Mouse (Mus musculus) heart, adult 18-20 months (tissue): ENCODE measurements around the gene Olfr803. TPM values are rescaled to one million over a fixed set of nuclear protein-coding genes. Genes with fewer than 3 reads are reported as not detected.

Experiments
- DNase-seq, 2 experiments: peaks; one replicate each; pipeline ENCODE4 v3.0.0; 2021 to 2022; ENCODE audit warnings: mixed read lengths in 1 of 2
- long read RNA-seq, 2 experiments: library from polyadenylated mRNA; stranded (forward); transcript quantifications; one replicate each; pipeline ENCODE4 v2.0.0; 2021
- microRNA-seq, 2 experiments: library from miRNA; unstranded; fragments of <30 nt; microRNA quantifications; one replicate each; pipeline ENCODE4 v1.2.0; 2022
- total RNA-seq, 2 experiments: library from RNA; stranded (reverse); gene quantifications; 2 replicates each; pipeline ENCODE4 v1.2.3; 2021

The Olfr803 gene
- total RNA-seq, result not detected
- long read RNA-seq, experiment 1, result 0 reads
- long read RNA-seq, experiment 2, result 0 reads

GRCm38 (mm10) chr10:129694186-129694585 is at the start of gene Olfr803:
Gene Olfr803, minus strand, starts transcription at chr10:129694286.
- DNase-seq, result no peak

- DNase-seq, result no peak
These were observed 47.7 kb upstream of the Olfr803 start, which contains the start of gene Olfr806 for GRCm38 (mm10) chr10:129741821-129742220. Gene Olfr806, minus strand, starts transcription at chr10:129741921.

GRCm38 (mm10) chr10:129729275-129729674 is 35.2 kb upstream of the Olfr803 start, which contains the start of gene Olfr805:
Gene Olfr805, minus strand, starts transcription at chr10:129729375.
- no peak for DNase-seq

GRCm38 (mm10) chr10:129702910-129703309 is 8.8 kb upstream of the Olfr803 start, which contains the start of gene Olfr804:
Gene Olfr804, plus strand, starts transcription at chr10:129703210.
- no peak for DNase-seq

GRCm38 (mm10) chr10:129688069-129688468 is 6.0 kb downstream of the Olfr803 start, which contains the start of gene Olfr802:
Gene Olfr802, minus strand, starts transcription at chr10:129688169.
- no peak for DNase-seq

GRCm38 (mm10) chr10:129673765-129674164 is 20.3 kb downstream of the Olfr803 start, which contains the start of gene Olfr801:
Gene Olfr801, minus strand, starts transcription at chr10:129673865.
- DNase-seq, result no peak

GRCm38 (mm10) chr10:129657394-129657793 is 36.7 kb downstream of the Olfr803 start, which contains the start of gene Olfr800:
Gene Olfr800, plus strand, starts transcription at chr10:129657694.
- no peak for DNase-seq

GRCm38 (mm10) chr10:129651763-129652162 is 42.3 kb downstream of the Olfr803 start:
- DNase-seq, result no peak

Small RNAs within 50 kb of the gene (microRNA-seq; reads per million reads assigned to microRNA genes)
- gene Gm24485, result 0 reads per million in 2 experiments

Other genes starting within 250 kb of the Olfr803 start
- not detected for gene Olfr787, start 232.4 kb downstream of the Olfr803 start, total RNA-seq
- not detected for gene Olfr788, start 223.3 kb downstream of the Olfr803 start, total RNA-seq
- not detected for gene Olfr789, start 209.5 kb downstream of the Olfr803 start, total RNA-seq
- gene Olfr790, start 195.8 kb downstream of the Olfr803 start, total RNA-seq, result not detected
- gene Olfr791, start 172.5 kb downstream of the Olfr803 start, total RNA-seq, result not detected
- not detected for gene Olfr792, start 155.1 kb downstream of the Olfr803 start, total RNA-seq
- not detected for gene Olfr794, start 126.6 kb downstream of the Olfr803 start, total RNA-seq
- gene Olfr796, start 81.7 kb downstream of the Olfr803 start, total RNA-seq, result not detected
- gene Olfr798, start 66.4 kb downstream of the Olfr803 start, total RNA-seq, result not detected
- not detected for gene Olfr799, start 56.8 kb downstream of the Olfr803 start, total RNA-seq
- gene Olfr800, start 36.6 kb downstream of the Olfr803 start, total RNA-seq, result not detected
- gene Olfr801, start 20.4 kb downstream of the Olfr803 start, total RNA-seq, result not detected
- not detected for gene Olfr802, start 6.1 kb downstream of the Olfr803 start, total RNA-seq
- not detected for gene Olfr804, start 8.9 kb upstream of the Olfr803 start, total RNA-seq
- gene Olfr805, start 35.1 kb upstream of the Olfr803 start, total RNA-seq, result not detected
- not detected for gene Olfr806, start 47.6 kb upstream of the Olfr803 start, total RNA-seq
- gene Olfr807, start 63.5 kb upstream of the Olfr803 start, total RNA-seq, result not detected
- not detected for gene Olfr808, start 71.2 kb upstream of the Olfr803 start, total RNA-seq
- gene Olfr809, start 80.4 kb upstream of the Olfr803 start, total RNA-seq, result not detected
- not detected for gene Olfr810, start 100.6 kb upstream of the Olfr803 start, total RNA-seq
- gene Olfr811, start 110.1 kb upstream of the Olfr803 start, total RNA-seq, result not detected
- not detected for gene Olfr812, start 151.8 kb upstream of the Olfr803 start, total RNA-seq
- gene Olfr813, start 161.1 kb upstream of the Olfr803 start, total RNA-seq, result not detected
- gene Olfr814, start 185.6 kb upstream of the Olfr803 start, total RNA-seq, result not detected
- not detected for gene Olfr815, start 211.6 kb upstream of the Olfr803 start, total RNA-seq
- not detected for gene Olfr816, start 221.3 kb upstream of the Olfr803 start, total RNA-seq